Mouse (Mus musculus) granulocyte monocyte progenitor cell, adult 5-6 weeks (primary cell): ENCODE results near the gene Tnks1bp1. TPM values are rescaled to one million over a fixed set of nuclear protein-coding genes. Genes with fewer than 3 reads are reported as not detected.

Source experiments
- ATAC-seq: replicated peaks from 2 replicates; pipeline ENCODE4 v1.8.0; 2016; ENCODE audit warnings: mild to moderate bottlenecking, moderate TSS enrichment, inconsistent platforms; ENCODE audit not compliant: poor library complexity, severe bottlenecking
- total RNA-seq, 2 experiments: library from RNA; stranded (forward) in 1 of 2; stranded (reverse) in 1 of 2; fragments of 200-712, 200-1000 nt in 1 of 2; fragments of >200 nt in 1 of 2; fragmentation: Nextera tagmentation in 1 of 2; gene quantifications; 2 replicates each; pipeline ENCODE4 v1.2.3; 2014 to 2017

The Tnks1bp1 gene
- total RNA-seq, 2 experiments from 2014 or later = 1.4 to 4.9 TPM

DNA sequence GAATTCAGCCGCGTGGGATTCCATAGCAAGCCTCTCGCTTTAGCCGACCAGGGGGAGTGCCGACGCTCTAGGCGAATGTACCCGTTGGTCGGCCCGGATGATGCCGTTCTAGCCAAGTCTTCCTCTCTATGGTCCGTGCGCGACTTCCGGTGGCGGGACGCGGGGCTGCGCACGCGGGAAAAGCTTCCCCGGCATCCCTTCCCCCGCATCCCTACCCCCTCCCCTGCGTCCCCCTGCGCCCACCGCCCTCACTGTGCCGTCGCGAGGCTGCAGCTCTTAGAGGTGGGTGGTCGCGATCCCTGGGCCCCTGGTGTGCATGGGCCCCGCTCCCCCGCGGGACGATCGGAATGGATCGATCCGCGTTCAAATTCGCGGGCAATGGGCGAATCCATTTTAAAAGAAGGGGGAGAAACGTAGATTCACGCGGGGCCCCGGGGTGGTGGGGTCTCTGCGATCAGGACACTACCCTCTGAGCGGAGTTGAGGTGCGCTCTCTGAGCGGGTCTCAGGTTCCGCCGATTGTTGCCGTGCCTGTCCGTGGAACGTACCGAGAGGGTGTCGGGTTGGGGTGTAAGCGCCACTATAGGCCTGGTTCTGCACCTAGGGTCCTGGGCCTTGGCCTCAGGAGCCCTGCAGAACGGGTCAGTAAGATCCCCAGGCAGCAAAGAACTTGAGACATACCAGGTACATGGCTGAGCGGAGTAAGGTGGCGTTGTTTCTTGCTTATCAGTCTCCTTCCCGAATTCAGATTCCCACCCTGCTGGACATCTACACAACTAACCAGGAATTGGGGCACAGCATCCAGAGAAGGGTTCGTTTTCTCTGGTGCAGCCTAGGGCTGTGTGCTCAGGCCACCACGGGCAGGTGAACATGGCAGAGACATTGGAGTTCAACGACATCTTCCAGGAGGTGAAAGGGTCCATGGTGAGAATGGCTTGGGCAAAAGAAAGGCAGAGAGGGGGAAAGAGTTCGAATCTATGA, 10.5 kb upstream of the Tnks1bp1 start, which contains the start of the genes Ssrp1 and P2rx3:
Gene Ssrp1 (plus strand): TSS at position 188 of the 980 bp plus-strand sequence.
Gene P2rx3 (minus strand): TSS at position 416 of the 980 bp plus-strand sequence.
- peak; percentile 72 for ATAC-seq

DNA sequence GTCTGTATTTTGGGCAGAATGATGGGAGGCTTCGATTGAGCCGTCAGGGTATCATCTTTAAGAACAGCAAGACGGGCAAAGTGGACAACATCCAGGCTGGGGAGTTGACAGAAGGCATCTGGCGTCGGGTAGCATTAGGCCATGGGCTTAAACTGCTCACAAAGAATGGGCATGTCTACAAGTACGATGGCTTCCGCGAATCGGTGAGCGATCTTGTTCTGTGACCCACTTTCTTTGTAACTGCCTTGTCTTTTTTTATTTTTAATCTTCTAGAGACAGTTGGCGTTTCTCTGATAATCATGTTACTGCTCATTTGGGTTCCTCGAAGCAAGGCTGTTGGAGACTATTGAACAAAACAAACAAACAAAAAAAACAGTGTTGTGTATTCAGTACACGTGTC, 9.5 kb upstream of the Tnks1bp1 start:
- no peak for ATAC-seq

DNA sequence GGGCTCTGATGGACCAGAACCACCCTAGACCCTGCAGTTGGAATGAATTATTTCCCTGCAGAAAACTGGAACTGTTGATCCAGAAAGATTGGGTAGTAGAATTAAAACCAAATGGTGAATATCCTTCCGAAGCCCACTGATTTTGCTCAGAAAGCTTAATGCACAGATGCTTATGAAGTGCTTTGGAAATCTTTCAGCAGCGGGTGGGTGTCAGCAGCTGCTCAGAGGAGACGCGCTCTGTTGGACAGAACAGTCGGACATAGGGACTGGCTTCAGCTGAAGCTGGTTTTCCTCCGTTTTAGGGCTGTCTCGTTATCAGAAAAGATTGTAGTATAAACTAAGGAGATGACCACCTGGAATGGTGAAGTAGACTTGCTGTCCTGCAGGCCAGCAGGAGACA, 4.2 kb upstream of the Tnks1bp1 start:
- no peak for ATAC-seq

DNA sequence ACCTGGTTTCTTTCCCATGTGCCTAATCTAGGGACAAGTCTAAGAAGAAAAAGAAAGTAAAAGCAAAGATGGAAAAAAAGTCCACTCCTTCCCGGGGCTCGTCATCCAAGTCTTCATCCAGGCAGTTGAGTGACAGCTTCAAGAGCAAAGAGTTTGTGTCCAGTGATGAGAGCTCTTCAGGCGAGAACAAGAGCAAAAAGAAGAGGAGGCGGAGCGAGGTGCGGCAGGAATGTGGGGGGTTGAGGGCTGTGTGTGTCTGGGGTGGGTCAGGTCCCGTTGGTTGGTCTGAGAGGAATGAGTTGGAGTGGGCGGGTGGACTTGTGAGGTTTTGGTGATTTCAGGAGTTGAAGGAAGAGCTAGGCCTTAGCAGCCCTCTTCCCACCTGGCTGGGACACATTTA, 1.6 kb upstream of the Tnks1bp1 start:
- ATAC-seq = no peak

DNA sequence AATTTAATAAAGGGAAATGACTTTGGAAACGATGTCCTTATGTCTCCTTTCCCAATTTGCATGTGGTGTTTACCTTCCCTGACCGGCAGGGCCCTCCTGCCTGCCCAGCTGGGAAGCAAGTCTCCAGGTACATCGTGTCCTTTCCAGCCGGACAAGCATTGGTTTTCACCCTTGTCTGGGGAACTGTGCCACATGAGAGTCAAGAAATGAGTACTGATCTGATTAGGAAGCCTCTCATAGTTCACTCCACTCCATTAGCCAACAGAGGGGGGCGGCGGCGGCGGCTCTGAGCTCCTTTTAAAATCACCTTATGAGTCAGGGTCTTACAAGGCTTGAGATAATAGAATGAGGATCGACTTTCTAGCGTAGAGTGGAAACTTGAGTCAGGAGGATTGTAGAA, 741 bp upstream of the Tnks1bp1 start:
- no peak for ATAC-seq

DNA sequence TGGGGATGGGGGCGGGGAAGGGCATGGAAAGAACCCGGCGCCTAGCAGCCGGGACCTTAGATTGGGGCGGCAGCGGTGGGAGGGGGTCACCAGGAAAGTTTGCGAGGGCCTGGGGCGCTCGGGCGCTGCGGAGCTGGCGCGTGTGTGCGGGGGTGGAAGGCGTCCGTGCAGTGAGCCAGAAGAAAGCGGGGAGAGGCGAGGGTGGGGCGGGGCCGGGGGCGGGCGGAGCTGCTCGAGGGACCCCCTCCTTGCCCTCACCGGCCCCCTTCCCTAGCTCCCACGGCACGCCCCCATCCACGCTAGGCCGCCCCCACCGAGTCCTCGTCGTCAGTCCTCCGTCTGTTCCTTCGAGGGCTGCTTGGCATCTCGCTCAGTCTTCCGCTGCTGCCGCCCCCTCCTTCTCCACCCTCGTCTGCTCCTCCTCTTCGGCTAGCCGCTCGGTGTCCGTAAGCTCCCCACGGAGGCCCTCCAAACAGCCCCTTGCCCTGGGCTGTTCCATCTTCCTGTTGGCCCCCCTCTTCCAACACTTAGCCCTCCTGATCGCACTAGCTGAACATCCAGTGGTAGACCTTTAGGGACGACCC, 438 bp downstream of the Tnks1bp1 start:
- ATAC-seq = peak; percentile 43

DNA sequence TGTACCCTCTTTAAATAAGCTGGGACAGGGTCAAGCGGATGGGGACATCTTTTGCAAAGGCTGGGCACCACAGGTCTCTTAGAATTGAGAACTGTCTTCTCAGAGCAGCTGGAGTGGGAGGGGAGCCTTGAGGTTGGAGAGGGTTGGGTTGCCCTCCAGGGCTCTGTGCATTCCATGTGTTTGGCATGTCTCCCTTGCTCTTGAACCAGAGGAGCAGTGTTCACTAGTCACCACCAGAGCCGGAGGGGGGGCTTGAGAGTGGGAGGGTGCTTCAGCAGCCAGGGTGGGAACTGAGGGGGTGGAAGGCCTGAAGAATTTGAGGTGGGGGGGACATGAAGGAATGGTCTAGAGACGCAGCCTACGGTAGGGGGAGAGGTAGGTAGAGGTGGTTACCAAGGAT, 1.5 kb downstream of the Tnks1bp1 start:
- ATAC-seq = no peak

DNA sequence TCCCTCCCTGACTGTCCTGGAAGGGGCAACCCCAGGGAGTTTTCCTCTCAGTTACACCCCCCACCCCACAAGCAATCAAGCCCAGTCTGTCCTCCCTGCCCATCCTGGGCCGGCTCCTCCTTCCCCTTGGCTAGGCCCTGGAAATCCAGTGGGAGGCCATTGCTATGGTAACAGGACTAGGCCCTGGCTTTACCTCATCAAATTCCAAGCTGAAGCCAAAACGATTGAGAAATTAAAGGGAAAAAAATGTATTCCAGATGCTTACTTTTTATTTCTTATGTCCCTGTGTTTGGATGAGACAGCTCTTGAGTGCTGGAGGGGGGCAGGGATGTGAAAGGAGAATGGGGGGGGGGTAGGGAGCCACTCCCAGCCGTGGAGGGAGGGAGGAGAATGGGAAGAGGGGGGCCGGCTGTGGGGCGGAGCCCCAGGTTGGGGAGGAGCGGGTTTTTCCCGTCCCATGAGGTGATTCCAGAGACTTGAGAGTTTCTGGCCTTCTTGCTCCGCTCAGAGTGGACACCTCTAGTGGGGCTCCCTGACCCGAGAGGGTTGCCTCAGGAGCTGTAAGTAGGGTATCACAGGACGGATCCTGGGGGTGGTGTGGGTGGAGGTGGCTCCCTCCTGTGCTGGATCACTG, 2.3 kb downstream of the Tnks1bp1 start:
- ATAC-seq = no peak

DNA sequence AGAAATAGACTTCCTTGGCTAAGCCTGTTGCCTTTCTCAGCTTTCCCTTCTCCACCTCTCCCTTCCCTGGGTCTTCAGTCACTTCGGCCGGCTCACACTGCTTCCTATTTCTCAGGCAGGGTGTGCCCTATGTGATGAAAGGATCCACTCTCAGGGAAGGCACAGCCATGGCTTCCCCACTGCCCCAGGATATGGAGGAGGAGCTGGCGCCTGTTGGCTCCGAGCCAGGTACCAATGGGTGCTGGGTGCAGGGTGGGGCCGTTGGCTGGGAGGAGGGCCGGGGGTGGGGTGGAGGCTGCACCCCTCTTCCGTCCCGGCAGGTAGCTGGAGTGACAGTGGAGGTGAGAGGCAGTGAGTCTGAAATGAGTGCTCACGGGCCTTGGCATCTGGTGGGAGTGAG, 2.9 kb downstream of the Tnks1bp1 start:
- no peak for ATAC-seq

DNA sequence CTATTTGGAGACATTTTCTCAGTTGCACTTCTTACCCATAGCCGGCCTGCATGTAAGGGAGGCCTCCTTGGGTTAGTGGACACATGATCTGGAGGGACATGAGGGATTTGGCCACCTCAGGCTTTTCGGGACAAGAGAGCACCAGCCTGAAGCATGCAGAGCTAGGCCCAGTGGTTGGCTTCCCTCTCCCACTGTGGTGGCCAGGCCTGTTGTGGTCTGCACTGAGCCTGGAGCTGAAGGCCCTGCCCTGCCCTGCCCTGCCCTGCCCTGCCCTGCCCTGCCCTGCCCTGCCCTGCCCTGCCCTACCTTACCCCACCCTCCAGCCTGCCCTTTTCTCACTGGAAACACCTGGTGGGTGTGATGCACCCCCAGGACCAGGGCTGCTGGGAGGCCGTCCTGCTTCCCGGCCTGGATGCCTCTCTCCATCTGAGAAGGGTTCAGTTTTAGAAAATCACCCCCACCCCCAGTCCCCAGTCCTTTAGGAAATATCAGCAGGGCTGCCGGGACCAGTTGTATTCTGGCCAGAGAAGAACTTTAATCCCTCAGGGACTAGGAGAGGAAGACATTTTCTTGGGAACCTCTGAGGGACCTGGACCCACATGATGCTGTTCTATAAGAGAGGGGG, 5.5 kb downstream of the Tnks1bp1 start:
- ATAC-seq = no peak

DNA sequence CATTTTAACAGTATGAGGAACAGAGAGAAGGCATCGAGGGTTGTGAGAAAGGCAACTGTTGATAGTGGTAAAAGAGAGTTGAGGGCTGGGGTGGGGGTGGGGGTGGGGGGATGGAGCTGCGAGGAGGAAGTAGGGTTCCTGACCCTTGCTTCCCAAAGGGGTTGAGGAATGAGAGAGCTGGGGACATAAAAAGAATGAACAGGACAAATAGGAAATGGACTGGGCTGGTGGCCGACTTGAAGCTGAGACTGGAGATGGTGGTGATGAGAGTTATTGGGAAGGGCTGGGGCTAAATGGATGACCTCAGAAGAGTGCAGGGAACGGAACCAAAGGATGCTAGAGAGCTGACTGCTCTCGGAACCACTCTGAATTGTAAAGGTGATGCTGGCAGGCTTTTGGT, 8.9 kb downstream of the Tnks1bp1 start:
- no peak for ATAC-seq

DNA sequence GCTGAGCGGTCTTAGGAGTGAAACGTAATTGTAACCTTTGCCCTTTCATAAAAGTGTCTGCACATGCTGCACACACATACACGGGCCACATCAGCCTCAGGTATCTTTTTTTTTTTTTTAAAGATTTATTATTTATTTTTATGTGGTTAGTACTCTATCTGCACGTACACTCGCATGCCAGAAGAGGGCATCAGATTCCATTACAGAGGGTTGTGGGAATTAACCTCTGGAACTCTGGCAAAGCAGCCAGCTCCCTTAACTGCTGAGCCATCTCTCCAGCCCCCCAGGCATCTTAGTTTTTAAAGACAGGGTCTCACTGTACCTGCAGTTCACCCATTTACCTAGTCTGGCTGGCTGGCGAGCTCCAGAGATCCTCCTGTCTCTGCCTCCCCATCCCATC, 11.9 kb downstream of the Tnks1bp1 start:
- no peak for ATAC-seq

DNA sequence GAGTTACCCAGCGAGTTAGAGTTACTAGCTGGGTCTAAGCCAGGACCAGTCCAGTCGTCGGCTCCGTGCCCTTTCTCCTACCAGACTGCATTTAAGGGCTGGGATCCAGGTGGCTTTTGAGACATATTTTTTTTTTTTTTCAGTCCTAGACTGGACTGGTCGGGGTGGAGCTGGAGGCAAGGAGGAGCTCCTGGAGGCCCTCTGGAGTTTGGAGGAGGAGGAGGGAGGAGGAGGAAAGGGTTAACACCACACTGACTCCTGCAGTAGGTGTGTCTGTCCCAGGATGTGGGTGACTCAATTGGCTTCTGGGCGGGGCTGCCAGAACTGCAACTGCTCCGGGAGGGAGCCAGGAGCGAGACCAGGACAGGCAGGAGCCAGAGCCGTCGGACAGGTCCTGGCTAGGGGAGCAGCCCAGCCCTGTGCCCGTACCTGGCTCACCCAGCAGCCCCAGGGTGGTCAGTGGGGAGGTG, 12.8 kb downstream of the Tnks1bp1 start:
- peak; percentile 74 for ATAC-seq

DNA sequence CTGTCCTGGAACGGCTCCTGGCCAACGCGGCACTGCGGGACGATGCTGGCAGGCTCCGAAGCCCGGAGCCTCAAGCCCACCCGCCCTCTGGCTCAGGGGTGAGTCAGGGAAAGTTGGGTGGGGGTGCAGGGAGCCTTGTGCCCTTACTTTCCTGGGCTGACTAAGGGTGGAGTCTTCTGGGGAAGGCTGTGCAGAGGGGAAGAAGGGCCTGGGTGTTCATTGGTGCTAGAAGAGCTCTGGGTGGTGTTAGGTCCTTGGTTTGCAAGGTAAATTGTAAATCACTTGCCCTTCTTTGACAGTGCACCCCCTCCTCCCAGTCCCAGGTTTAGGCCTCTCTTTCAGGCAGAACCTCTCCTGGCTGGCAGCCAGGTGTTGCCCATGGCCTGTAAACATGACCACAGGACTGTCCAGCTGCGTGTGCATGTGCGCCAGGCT, 13.3 kb downstream of the Tnks1bp1 start:
- peak; percentile 42 for ATAC-seq

DNA sequence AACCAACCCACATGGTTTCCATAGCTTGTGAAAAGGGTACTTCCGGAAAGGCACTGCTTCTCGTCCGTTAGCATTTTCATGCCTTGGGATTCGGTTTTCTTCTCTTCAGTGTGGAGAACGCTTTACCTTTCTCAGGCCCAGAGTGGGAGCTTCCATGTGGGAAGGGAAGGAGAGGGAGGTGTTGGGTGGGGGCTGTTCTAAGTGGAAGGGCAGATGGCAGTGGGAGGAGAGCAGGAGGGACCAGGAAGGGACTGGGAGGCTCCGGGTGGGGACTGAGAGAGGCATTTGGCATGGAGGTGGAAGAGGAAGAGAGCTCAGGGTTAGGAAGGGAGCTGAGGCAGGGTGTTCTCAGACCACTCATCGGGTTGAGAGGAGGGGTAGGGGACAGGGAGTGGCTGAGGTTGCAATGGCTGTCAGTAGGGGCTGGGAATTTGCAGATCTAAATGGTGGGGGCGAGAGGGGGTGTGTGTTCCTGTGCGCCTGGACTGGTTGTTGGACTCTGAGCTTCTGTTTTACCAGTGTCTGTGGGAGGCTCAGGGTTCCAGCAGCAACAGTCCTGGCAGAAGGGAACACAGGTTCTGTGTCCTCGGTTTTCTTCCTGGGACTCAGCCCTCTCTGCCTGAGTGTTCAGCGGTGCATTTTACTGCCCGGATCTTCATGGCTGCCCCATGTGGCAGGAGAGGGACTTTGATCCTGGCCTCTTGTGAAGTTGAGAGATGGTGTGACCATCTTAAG, 17.5 kb downstream of the Tnks1bp1 start:
- no peak for ATAC-seq

DNA sequence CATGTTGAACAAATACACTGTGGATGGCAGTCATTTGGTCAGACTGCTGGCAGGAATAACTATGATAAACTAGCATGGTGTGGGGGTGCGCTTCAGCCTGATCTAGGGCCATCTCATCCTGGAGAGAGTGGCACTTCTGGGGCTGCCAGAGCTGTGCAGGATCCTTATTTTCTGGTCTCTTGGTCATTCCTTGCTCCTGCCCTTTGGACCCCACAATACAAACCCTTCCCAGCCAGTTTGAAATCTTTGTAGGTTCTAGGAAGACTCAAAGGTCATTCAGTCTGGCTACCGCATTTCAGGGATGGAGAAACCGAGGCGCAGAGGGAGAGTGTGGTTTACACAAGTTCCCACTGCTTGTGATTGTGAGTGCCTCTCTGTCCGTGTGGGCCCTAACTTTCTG, 19.1 kb downstream of the Tnks1bp1 start:
- ATAC-seq = no peak

DNA sequence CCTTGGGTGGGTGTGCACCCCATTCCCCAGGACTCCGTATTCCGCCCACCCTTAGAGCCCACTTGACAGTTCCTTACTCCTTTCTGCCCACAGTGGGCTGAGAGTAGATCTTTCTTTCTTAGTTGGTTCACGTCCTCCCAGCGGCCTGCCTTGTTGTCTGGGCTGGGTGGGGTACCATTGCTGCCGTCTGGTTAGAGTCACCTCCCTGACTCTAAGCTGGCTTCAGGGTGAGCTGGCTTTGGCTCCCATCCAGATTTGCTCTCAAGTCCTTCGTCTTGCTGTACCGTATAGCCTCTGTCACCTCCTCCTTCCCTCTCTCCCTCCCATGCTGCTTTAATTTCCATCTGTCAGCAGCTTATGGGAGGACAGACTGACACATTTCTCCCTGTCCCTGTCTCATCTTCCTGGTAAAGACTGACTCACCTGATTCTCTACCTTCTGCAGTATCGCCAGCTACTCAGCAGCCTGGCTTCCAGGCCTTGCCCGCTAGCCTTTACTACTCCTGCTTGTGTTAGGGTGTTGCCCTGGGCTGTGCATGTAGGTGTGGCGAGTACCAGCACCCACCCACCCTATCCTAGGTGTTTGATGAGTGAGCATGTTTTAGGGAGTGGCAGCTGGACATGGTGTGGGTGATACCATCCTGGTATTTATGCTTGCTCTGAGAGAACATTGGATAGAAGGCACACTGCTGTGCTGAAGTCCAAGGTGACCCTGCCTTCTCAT, 20.2 kb downstream of the Tnks1bp1 start:
- no peak for ATAC-seq

DNA sequence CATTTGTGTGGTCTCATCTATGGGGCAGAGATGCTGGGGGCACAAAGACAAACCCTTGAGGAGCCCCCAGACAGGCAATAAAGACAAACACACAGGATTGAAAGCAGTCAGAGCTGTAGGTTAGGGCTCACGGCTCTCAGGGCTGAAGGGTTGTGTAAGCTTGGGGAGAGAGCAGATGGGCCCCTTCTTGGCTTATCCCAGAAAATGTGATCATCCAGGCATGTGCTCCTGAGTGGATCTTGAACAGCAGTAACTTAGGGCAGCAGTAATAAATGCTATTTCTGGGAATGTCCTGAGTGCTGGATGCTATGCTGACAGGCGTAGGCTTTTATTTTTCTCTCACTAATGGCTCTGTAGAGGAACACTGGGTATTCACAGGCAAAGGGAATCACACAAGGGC, 20.8 kb downstream of the Tnks1bp1 start:
- no peak for ATAC-seq

DNA sequence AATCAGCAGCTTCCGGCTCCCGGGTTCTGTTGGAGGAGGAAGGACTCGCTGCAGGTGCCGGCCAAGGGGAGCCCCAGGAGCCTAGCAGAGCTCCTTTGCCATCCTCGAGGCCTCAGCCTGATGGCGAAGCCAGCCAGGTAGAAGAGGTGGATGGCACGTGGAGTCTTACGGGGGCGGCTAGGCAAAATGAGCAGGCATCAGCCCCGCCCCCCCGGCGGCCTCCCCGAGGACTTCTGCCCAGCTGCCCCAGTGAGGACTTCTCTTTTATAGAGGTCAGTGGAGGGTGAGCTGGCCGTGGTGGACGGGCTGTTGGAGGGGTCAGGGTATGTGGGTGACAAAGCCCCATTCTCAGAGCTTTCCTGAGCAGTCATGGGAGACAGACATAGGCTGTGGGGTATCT, 22.3 kb downstream of the Tnks1bp1 start:
- ATAC-seq = no peak
